Mouse (Mus musculus) hindbrain, postnatal 0 days (tissue): ENCODE results near the gene Raet1e. TPM values are rescaled to one million over a fixed set of nuclear protein-coding genes. Genes with fewer than 3 reads are reported as not detected.
"Not testable (repeated sequence)": the region's sequence is repeated elsewhere in the genome, so short reads cannot be mapped to it uniquely, and the experiment has no call there.

Experiments used
- ATAC-seq: fragments of 200-750 bp; cut with Nextera tagmentation; 2 replicates; pipeline ENCODE4 v1.8.0; 2017; ENCODE audit warnings: mild to moderate bottlenecking, moderate TSS enrichment, moderate library complexity
- DNase-seq: peaks from one replicate; pipeline ENCODE4 v3.0.0-alpha.2; 2015; ENCODE audit warnings: low spot score
- H3K27ac ChIP-seq: fragments of 300-500 bp; sonication (generic); 2 replicates; pipeline ENCODE4 v1.5.1; 2014; ENCODE audit warnings: mild to moderate bottlenecking
- H3K27me3 ChIP-seq: fragments of 300-500 bp; sonication (generic); 2 replicates; pipeline ENCODE4 v1.6.1; 2014; ENCODE audit warnings: low read length, mixed read lengths; ENCODE audit not compliant: insufficient read depth
- H3K36me3 ChIP-seq: fragments of 300-500 bp; sonication (generic); 2 replicates; pipeline ENCODE4 v1.6.1; 2014; ENCODE audit warnings: low read length, mixed read lengths; ENCODE audit not compliant: insufficient read depth
- H3K4me1 ChIP-seq: fragments of 300-500 bp; sonication (generic); 2 replicates; pipeline ENCODE4 v1.6.1; 2014; ENCODE audit warnings: antibody characterized with exemption, low read length, mixed read lengths; ENCODE audit not compliant: insufficient read depth
- H3K4me2 ChIP-seq: fragments of 300-500 bp; sonication (generic); 2 replicates; pipeline ENCODE4 v1.6.1; 2014; ENCODE audit warnings: low read depth, mild to moderate bottlenecking, low read length, moderate library complexity, mixed read lengths
- H3K4me3 ChIP-seq: fragments of 300-500 bp; sonication (generic); 2 replicates; pipeline ENCODE4 v1.5.1; 2014; ENCODE audit warnings: low read length
- H3K9ac ChIP-seq: fragments of 300-500 bp; sonication (generic); replicated peaks from 2 replicates; pipeline ENCODE4 v1.6.1; 2014; ENCODE audit warnings: mild to moderate bottlenecking, low read length, moderate library complexity, mixed read lengths
- H3K9me3 ChIP-seq: fragments of 300-500 bp; sonication (generic); 2 replicates; pipeline ENCODE4 v1.6.1; 2016; ENCODE audit warnings: low read length, mixed read lengths
- CTCF ChIP-seq: IDR thresholded peaks from 2 replicates; pipeline ENCODE4 v1.5.1; 2016; ENCODE audit warnings: antibody characterized with exemption, control low read depth, low read depth
- WGBS: fragments of 180-500 bp; shearing (Covaris S2); extraction: QIAGEN DNeasy Blood & Tissue Kit; methylation state at CpG from one replicate; pipeline ENCODE4 v1.1.7; 2014; 5-methylcytosine and 5-hydroxymethylcytosine counted together
- polyA plus RNA-seq: library from polyadenylated mRNA; unstranded; fragments of >200 nt; fragmentation: Nextera tagmentation; extraction: Ambion mirVana; gene quantifications from 2 replicates; pipeline ENCODE4 v1.2.1, GENCODE M21; 2015
- total RNA-seq: library from RNA; depleted of rRNA; stranded (reverse); fragments of >200 nt; gene quantifications from 2 replicates; pipeline ENCODE4 v1.2.3, GENCODE M21; 2014

Raet1e gene
- total and polyA plus RNA-seq, 2 experiments from 2014 or later, result 0.26 to 0.48 TPM

DNA sequence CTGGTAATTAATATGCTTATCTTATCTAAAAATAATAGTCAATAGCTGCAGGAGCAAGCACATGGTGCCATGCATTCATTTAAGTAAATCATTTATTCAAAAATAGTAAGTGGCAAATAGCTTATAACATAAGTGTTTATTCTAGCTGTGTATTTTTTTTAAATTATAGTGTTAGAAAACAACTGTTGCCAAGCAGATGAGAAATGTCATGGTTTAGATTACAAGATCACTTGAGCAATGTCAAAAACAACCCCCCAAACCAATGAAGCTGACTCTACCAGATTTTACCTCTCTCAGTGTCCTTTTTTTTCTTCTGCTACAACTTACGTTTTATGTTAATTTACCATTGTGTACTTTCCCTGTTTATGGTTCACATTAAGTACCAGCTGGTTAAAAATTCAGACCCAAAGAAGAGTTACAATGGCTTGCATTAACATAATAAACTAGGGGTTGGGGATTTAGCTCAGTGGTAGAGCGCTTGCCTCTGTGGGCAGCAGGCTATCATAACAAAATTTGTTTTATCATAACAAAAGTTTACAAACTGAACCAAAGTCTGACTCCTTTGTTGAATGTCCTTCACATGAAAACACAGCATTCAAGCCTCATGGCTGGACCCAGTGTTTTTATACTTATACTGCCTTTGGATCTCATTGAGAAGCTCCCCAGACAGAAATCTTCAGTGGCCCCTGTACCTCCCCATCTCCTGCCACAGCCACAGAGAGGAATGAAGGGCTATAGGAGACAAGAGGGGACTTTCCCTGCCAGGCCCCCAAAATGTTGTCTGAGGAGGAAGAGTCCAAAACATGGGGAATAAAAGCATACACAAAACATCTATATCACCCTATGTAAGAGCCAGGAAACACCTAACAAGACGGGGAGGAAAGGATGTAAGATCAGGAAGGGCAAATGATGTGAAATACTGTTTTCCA lies 3.2 kb upstream of the Raet1e start:
- DNase-seq, result no peak
- no peak overlapping the region for H3K9ac ChIP-seq

DNA sequence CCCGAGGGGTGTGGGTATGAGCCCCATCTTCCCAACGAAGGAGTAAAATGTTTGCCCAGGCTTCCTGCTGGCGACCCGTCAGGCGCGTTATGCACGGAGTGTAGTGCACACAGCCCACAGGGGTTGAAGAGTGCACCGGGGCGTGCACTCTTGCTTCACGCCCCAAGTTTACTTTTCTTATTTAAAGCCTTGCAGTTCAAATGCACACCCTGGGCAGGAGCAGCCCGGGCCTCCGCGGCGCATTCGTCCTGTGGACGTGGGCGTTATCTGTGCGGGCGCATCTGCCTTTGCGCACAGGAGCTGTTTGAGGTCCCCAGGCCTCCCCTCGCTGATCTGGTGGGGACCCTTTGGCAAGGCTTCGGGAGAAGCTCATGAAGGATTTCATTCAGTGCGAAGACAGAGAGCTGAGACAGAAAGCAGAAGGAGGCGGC lies 777 bp downstream of the Raet1e start:
- DNase-seq (no peak), ATAC-seq (no peak)
- no peak overlapping the region for H3K27ac ChIP-seq
- no peaks in the 10 kb centered on the region for H3K9me3 ChIP-seq
- TF ChIP-seq CTCF, result no peak
- H3K4me3 ChIP-seq, result no peak overlapping the region
- peaks cover 56% of the 10 kb centered on the region for H3K27me3 ChIP-seq
- no peaks in the 10 kb centered on the region for H3K4me1 ChIP-seq
- no peak overlapping the region; the same call in 1 of the 2 replicates for H3K4me2 ChIP-seq
- no peaks in the 10 kb centered on the region for H3K36me3 ChIP-seq
- WGBS, result under 1% methylated on average over 24 of the region's 24 CpGs
- H3K9ac ChIP-seq, result no peak overlapping the region

More for the DNA sequence above, 3.2 kb upstream of the Raet1e start:
- H3K4me2 ChIP-seq, result no peak overlapping the region
- no peaks in the 10 kb centered on the region for H3K36me3 ChIP-seq
- WGBS, result 28% methylated on average over 3 of the region's 3 CpGs
- H3K27ac ChIP-seq, result no peak overlapping the region
- TF ChIP-seq CTCF, result no peak
- ATAC-seq, result no peak
- peaks cover 59% of the 10 kb centered on the region for H3K27me3 ChIP-seq
- no peaks in the 10 kb centered on the region for H3K4me1 ChIP-seq
- no peak overlapping the region for H3K4me3 ChIP-seq
- no peaks in the 10 kb centered on the region for H3K9me3 ChIP-seq

DNA sequence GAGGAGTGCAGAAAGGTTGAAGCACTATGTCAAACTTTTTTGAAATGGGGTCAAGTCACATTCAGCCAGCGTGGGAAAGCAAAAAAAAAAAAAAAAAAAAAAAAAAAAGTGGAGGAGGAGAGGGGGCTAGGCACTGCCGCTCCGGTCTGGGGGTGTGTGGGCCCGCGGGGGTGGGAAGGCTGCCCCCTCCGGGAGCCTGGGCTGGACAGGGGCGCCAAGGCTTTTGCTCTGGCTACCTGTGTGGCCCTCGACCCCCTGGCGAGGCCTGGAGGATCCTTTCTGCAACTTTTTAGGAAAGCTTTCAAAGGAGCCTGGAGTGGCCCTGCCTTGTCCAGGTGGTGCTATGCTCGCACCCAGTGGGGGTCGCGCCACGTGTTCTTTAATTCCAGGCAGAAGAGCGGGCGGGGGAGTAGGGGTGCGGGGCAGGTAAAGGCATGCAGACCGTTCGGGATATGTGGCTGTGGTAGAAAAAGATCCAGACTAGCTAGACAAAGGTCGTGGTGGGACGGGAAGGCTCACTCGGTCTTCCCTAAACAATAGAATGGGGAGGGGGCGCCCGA lies 1.3 kb downstream of the Raet1e start:
- ATAC-seq (no peak), DNase-seq (no peak)
- no peak overlapping the region for H3K27ac ChIP-seq
- H3K4me2 ChIP-seq, result no peak overlapping the region
- peaks cover 56% of the 10 kb centered on the region for H3K27me3 ChIP-seq
- WGBS, result 3% methylated on average over 23 of the region's 23 CpGs
- no peaks in the 10 kb centered on the region for H3K9me3 ChIP-seq
- no peaks in the 10 kb centered on the region for H3K4me1 ChIP-seq
- no peak overlapping the region for H3K4me3 ChIP-seq
- TF ChIP-seq CTCF, result no peak
- no peak overlapping the region for H3K9ac ChIP-seq
- no peaks in the 10 kb centered on the region for H3K36me3 ChIP-seq

DNA sequence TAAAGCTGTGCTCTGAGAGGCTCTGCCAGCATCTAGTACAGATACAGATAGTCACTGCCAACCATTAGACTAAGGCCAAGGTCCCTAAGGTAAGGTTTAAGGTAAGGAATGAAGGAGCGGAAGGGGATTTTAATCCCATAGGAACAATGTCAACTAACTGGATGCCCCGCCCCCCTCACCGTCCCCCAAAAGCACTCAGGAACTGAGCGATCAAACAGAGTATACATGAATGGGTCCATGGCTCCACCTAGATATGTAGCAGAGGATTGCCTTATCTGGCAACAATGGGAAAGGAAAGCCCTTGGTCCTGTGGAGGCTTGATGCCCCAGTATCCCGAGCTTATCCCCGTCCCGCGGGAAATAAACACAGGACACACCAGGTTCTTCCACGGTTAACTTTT lies 4.9 kb downstream of the Raet1e start:
- not testable (repeated sequence) for H3K27ac ChIP-seq, H3K4me3 ChIP-seq, H3K9ac ChIP-seq, H3K9me3 ChIP-seq, H3K36me3 ChIP-seq, DNase-seq, H3K4me1 ChIP-seq
- peaks cover 24% of the 10 kb centered on the region for H3K27me3 ChIP-seq
- 10% methylated on average over 9 of the region's 9 CpGs for WGBS
- peak; percentile 48; the same call in 1 of the 2 replicates for ATAC-seq
- H3K4me2 ChIP-seq, result peak overlapping the region; percentile 37; the same call in 1 of the 2 replicates

DNA sequence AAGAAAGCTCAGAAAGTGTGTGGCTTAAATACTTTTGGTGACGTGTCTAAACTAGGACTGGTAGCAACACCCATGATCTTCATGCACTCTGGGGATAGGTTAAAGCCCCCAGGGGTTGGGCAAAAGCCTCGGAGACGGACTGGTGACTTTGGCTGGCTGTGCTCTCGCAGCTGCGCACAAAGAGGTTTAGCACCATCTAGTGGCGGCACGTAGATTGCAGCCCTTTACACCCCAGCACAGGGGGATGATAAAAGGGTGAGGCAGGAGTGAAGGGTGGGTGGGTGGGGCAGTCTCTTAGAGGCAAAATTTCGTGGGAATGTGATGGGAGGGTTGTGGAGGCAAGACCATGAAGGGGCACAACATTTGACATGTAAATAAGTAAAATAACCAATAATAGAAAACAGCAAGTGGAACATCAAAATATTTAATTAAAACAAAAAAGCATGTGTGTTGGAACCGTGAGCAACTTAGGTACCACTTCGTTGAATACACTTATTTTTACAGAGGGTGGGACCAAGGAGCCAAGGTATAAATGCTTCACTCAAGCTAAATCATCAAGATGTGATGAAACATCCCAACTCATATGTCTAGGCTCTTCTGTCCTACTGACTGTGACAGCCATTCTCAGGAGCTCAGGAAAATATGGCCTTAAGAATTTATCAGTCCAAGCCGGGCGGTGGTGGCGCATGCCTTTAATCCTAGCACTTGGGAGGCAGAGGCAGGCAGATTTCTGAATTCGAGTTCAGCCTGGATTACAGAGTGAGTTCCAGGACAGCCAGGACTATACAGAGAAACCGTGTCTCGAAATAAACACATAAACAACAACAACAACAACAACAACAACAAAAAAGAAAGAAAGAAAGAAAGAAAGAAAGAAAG lies 5.6 kb downstream of the Raet1e start:
- not testable (repeated sequence) for H3K27ac ChIP-seq, H3K4me1 ChIP-seq, H3K9me3 ChIP-seq, H3K36me3 ChIP-seq, H3K9ac ChIP-seq, H3K4me3 ChIP-seq
- Histone ChIP-seq H3K27me3 (peaks cover 18% of the 10 kb centered on the region), H3K4me2 (peak overlapping the region; percentile 37; the same call in 1 of the 2 replicates)
- 38% methylated on average over 13 of the region's 16 CpGs for WGBS
- ATAC-seq (peak; percentile 73), DNase-seq (peak; percentile 53)
- TF ChIP-seq CTCF, result peak; percentile 63

DNA sequence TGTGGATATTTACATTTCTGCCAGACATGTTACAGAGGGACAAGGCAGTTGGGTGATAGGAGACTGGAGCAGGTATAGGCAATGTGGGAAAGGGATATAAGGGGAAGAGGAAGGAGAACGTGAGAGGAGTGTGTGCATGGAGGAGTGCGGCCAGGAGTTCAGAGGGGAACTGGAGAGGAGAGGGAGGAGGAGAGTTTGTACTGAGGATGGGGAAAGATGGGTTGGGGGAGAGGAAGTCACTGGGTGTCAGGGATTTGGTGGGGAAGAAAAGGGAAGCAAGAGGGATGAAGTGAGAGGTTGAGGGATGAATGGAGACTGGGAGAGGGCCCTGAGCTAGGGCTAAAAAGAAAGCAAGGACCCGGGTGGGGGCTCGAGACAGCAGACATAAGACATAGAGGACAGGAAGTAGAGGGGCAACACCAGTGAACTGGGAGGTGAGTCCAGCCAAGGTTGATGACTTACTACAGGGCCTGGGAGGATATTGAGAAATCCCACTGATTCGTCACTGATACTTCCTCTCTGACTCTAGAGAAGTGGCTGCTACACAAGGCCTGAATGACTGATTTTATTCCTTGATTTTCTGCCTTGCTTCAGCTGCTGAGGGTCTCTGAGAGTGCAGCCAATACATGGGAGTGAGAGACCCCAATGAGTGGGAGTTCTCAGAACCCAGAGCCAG lies 7.1 kb downstream of the Raet1e start:
- H3K27me3 ChIP-seq, H3K36me3 ChIP-seq, DNase-seq, ATAC-seq, H3K9ac ChIP-seq, H3K4me2 ChIP-seq, H3K27ac ChIP-seq, H3K4me1 ChIP-seq, H3K9me3 ChIP-seq, H3K4me3 ChIP-seq: not testable (repeated sequence)
- 67% methylated on average over 5 of the region's 5 CpGs for WGBS

DNA sequence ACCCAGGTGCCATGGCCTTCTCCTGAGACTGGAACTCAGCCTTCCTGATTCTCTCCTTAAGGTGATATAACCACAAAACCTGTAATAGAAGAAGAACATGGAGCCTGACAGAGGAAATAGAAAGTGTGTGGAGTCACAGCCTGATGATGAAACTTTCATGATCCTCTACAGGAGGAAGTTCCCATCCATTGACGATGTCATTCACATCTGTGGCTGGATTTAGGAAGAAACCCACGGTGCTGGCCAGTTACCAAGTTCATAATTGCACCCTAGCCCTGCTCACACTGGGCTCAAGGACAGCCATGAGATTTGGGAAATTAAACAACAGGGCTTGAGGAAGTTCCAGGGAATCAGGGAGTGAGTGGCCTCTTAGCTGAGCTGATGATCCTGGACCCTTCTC lies 7.7 kb downstream of the Raet1e start:
- not testable (repeated sequence) for ATAC-seq, H3K9ac ChIP-seq, H3K27me3 ChIP-seq, H3K4me2 ChIP-seq, H3K9me3 ChIP-seq, DNase-seq, H3K4me1 ChIP-seq, H3K36me3 ChIP-seq, H3K4me3 ChIP-seq, H3K27ac ChIP-seq
- 61% methylated on average over 2 of the region's 2 CpGs for WGBS

DNA sequence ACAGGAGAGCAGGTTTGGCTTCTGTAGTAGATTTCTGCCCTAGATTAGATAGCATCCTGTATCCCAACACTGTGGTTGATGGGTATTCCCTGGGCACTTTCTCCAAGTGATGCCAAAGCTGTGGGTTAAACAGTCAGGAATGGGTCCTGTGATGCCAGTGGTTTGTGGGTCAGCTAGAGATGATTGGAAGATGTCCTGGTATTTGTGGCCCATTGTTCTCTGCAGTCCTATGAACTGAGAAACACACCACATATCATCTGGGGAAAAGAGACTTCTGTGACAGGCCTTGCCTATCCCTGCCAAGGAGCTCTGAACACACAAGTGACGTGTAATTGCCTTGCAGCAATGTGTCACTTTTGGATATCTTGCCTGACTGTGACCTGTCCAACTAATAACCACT lies 8.7 kb downstream of the Raet1e start:
- not testable (repeated sequence) for H3K4me2 ChIP-seq, H3K27ac ChIP-seq, H3K36me3 ChIP-seq, H3K27me3 ChIP-seq, DNase-seq, ATAC-seq, H3K9me3 ChIP-seq, H3K4me1 ChIP-seq, H3K4me3 ChIP-seq, H3K9ac ChIP-seq
- WGBS, result 75% methylated on average over 1 of the region's 1 CpGs

DNA sequence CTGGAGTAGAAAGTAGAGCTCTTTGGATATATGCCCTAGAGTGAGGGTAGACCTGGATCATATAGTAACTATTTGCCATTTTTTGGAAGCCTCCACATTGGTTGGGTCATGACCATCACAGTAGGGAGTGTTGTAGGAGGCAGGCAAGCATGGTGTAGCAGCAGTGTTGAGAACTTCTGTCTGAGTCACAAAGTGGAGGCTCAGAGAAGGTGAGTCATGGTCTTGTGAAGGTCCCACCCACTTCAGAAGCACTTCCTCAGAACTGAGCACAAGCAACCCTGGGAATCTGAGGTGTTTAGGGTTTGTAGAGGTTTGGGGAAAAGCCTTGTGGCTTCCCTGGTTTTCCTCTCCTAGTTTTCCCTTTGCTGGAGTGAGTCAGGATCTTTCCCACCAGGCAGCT lies 10.7 kb downstream of the Raet1e start:
- not testable (repeated sequence) for DNase-seq, H3K36me3 ChIP-seq, H3K27ac ChIP-seq, H3K27me3 ChIP-seq, ATAC-seq, H3K9ac ChIP-seq, H3K4me1 ChIP-seq, H3K4me3 ChIP-seq, H3K4me2 ChIP-seq, H3K9me3 ChIP-seq
